Mouse (Mus musculus) erythroblast, adult 5-6 weeks (primary cell): ENCODE results near the gene Cldn3. TPM values are rescaled to one million over a fixed set of nuclear protein-coding genes. Genes with fewer than 3 reads are reported as not detected.
A peak's percentile ranks its signal among the peaks of the same experiment; 100 is the strongest.
"Not testable (repeated sequence)": the region's sequence is repeated elsewhere in the genome, so short reads cannot be mapped to it uniquely, and the experiment has no call there.

Source experiments
- ATAC-seq: replicated peaks from 2 replicates; pipeline ENCODE4 v1.8.0; 2016; ENCODE audit warnings: moderate number of reproducible peaks, mild to moderate bottlenecking, moderate TSS enrichment, inconsistent platforms; ENCODE audit not compliant: poor library complexity, low FRiP score, severe bottlenecking
- total RNA-seq, 2 experiments: library from RNA; stranded (forward) in 1 of 2; stranded (reverse) in 1 of 2; fragments of 150-400 nt in 1 of 2; fragments of 200-764, 138-1000 nt in 1 of 2; gene quantifications; 2 replicates each; pipeline versions ENCODE4 v1.2.3 to v1.2.4; 2015 to 2017; ENCODE audit warnings: low replicate concordance in 2 of 2

Cldn3 gene
- total RNA-seq (2015; ENCODE audit: low replicate concordance) (not detected in 2 replicates), total RNA-seq (2017; ENCODE audit: low replicate concordance) (not detected in 2 replicates)

- ATAC-seq = no peak
Observed at GRCm38 (mm10) chr5:134985633-134986297, at the start of gene Cldn3. Gene Cldn3 (plus strand): TSS chr5:134986214.

GRCm38 (mm10) chr5:134936626-134937185, 49.3 kb upstream of the Cldn3 start:
- no peak for ATAC-seq

GRCm38 (mm10) chr5:134939069-134939468, 46.9 kb upstream of the Cldn3 start:
- no peak for ATAC-seq

- ATAC-seq = not testable (repeated sequence)
Observed at GRCm38 (mm10) chr5:134939554-134939953, 46.5 kb upstream of the Cldn3 start.

GRCm38 (mm10) chr5:134941472-134942209, 44.4 kb upstream of the Cldn3 start:
- no peak for ATAC-seq

GRCm38 (mm10) chr5:134942740-134943139, 43.3 kb upstream of the Cldn3 start:
- no peak for ATAC-seq

GRCm38 (mm10) chr5:134944179-134944578, 41.8 kb upstream of the Cldn3 start:
- no peak for ATAC-seq

GRCm38 (mm10) chr5:134945266-134945959, 40.6 kb upstream of the Cldn3 start:
- no peak for ATAC-seq

GRCm38 (mm10) chr5:134946063-134946856, 39.8 kb upstream of the Cldn3 start:
- ATAC-seq = no peak

GRCm38 (mm10) chr5:134946857-134947255, 39.2 kb upstream of the Cldn3 start, which contains the start of gene Cldn4:
Gene Cldn4 (minus strand): TSS chr5:134946934.
- no peak for ATAC-seq

GRCm38 (mm10) chr5:134947420-134948084, 38.5 kb upstream of the Cldn3 start:
- no peak for ATAC-seq

- no peak for ATAC-seq
Observed at GRCm38 (mm10) chr5:134948085-134948439, 38.0 kb upstream of the Cldn3 start.

- ATAC-seq = 0 out of 2 replicates have a peak, but pooled peaks have one; percentile 42
Observed at GRCm38 (mm10) chr5:134951053-134951884, 34.7 kb upstream of the Cldn3 start.

GRCm38 (mm10) chr5:134955491-134955890, 30.5 kb upstream of the Cldn3 start:
- ATAC-seq = no peak

GRCm38 (mm10) chr5:134959114-134959513, 26.9 kb upstream of the Cldn3 start:
- ATAC-seq = peak; percentile 55

GRCm38 (mm10) chr5:134960430-134960829, 25.6 kb upstream of the Cldn3 start:
- ATAC-seq = no peak

- ATAC-seq = no peak
Observed at GRCm38 (mm10) chr5:134961519-134961918, 24.5 kb upstream of the Cldn3 start.

GRCm38 (mm10) chr5:134963546-134963945, 22.5 kb upstream of the Cldn3 start:
- ATAC-seq = no peak
